Mouse (Mus musculus) gastrocnemius, adult 18-20 months (tissue): ENCODE data around the gene Rfwd3. TPM values are rescaled to one million over a fixed set of nuclear protein-coding genes. Genes with fewer than 3 reads are reported as not detected.
"Not testable (repeated sequence)": the region's sequence is repeated elsewhere in the genome, so short reads cannot be mapped to it uniquely, and the experiment has no call there.

Source experiments
- DNase-seq: peaks from one replicate; pipeline ENCODE4 v3.0.0; 2021; ENCODE audit warnings: low spot score
- long read RNA-seq, 2 experiments: library from polyadenylated mRNA; stranded (forward); transcript quantifications; one replicate each; pipeline ENCODE4 v2.0.0; 2021
- total RNA-seq, 2 experiments: library from RNA; stranded (reverse); gene quantifications; 2 replicates each; pipeline ENCODE4 v1.2.3; 2021

Gene Rfwd3
- total RNA-seq, result 1 to 10 TPM; 3.5 to 4.2 TPM
- long read RNA-seq, experiment 1, full-length matches to known transcripts, result 4 of 4 reads
- long read RNA-seq, experiment 1, partial matches to known transcripts, result 0 of 4 reads
- long read RNA-seq, experiment 1, other reads (novel, unspliced or antisense), result 0 of 4 reads
- long read RNA-seq, experiment 2, full-length matches to known transcripts, result 4 of 4 reads
- long read RNA-seq, experiment 2, partial matches to known transcripts, result 0 of 4 reads
- long read RNA-seq, experiment 2, other reads (novel, unspliced or antisense), result 0 of 4 reads

GRCm38 (mm10) chr8:111299821-111300568 is at the start of gene Rfwd3:
Gene Rfwd3, minus strand, starts transcription at chr8:111300222.
- DNase-seq, result peak; percentile 97

- peak; percentile 74 for DNase-seq
Measured at GRCm38 (mm10) chr8:111343225-111343624, 43.2 kb upstream of the Rfwd3 start.

GRCm38 (mm10) chr8:111340186-111340585 is 40.2 kb upstream of the Rfwd3 start:
- DNase-seq, result no peak

- DNase-seq, result no peak
Measured at GRCm38 (mm10) chr8:111338370-111339208, 38.6 kb upstream of the Rfwd3 start.

- peak; percentile 30 for DNase-seq
Measured at GRCm38 (mm10) chr8:111337890-111338347, 37.9 kb upstream of the Rfwd3 start, which contains the start of gene Mlkl. Gene Mlkl, minus strand, starts transcription at chr8:111338177.

- no peak for DNase-seq
Measured at GRCm38 (mm10) chr8:111337311-111337889, 37.4 kb upstream of the Rfwd3 start.

- DNase-seq, result no peak
Measured at GRCm38 (mm10) chr8:111336692-111337091, 36.7 kb upstream of the Rfwd3 start.

GRCm38 (mm10) chr8:111325222-111325790 is 25.3 kb upstream of the Rfwd3 start:
- no peak for DNase-seq

GRCm38 (mm10) chr8:111314729-111315128 is 14.7 kb upstream of the Rfwd3 start:
- no peak for DNase-seq

- not testable (repeated sequence) for DNase-seq
Measured at GRCm38 (mm10) chr8:111313961-111314360, 13.9 kb upstream of the Rfwd3 start.

- DNase-seq, result no peak
Measured at GRCm38 (mm10) chr8:111312758-111313162, 12.7 kb upstream of the Rfwd3 start.

- DNase-seq, result not testable (repeated sequence)
Measured at GRCm38 (mm10) chr8:111310006-111310405, 10.0 kb upstream of the Rfwd3 start.

GRCm38 (mm10) chr8:111305031-111305730 is 5.2 kb upstream of the Rfwd3 start:
- DNase-seq, result no peak

GRCm38 (mm10) chr8:111304359-111304758 is 4.3 kb upstream of the Rfwd3 start:
- no peak for DNase-seq

GRCm38 (mm10) chr8:111303076-111303803 is 3.2 kb upstream of the Rfwd3 start:
- DNase-seq, result not testable (repeated sequence)

GRCm38 (mm10) chr8:111300597-111301546 is 850 bp upstream of the Rfwd3 start:
- peak; percentile 4 for DNase-seq

GRCm38 (mm10) chr8:111299363-111299820 is 630 bp downstream of the Rfwd3 start:
- peak; percentile 23 for DNase-seq

- no peak for DNase-seq
Measured at GRCm38 (mm10) chr8:111298011-111298410, 2.0 kb downstream of the Rfwd3 start.
